Mouse (Mus musculus): ENCODE measurements at regions not wholly inside any gene's neighbourhood (a gene's known extent, or its start where the extent isn't known, plus 50 kb on each side); places are given as distances from the start of the nearest gene placed in this dataset.

DNA sequence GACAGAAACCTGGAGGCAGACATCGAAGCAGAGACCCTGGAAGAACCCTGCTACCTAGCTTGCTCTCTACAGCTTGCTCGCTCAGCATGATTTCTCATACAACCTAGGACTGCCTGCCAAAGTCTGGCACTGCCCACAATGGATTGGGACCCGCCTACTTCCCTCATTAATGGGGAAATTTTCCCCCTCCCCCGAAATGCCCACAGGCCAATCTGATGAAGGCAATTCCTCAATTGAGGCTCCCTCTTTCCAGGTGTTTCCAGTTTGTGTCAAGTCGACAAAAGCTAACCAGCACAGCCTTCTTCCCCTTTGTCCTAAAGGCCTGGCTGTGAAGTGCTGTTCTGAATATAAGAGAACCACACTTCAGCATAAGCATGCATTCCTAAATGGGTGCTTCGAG lies 143.1 kb downstream of the Sox9 start:
- Histone ChIP-seq H3K4me1 (ENCODE audit: control insufficient read depth in 1 of 2, insufficient read depth in 2 of 2) (0 out of 4 replicates have a peak, but pooled peaks cover 0 to 3% of the 10 kb centered on the region in 2 experiments), H3K36me3 (replicated peaks in 1 of 2; ENCODE audit: control insufficient read depth in 1 of 2, insufficient read depth in 1 of 2, low read length in 1 of 2) (no peaks in the 10 kb centered on the region), H3K4me2 (ENCODE audit: insufficient read depth, low read depth, poor library complexity, severe bottlenecking) (no peak overlapping the region), H3K4me3 (replicated peaks in 1 of 3; ENCODE audit: low read depth in 2 of 3, low read length in 2 of 3, poor library complexity in 1 of 3) (no peak overlapping the region), H3K79me2 (replicated peaks; ENCODE audit: control insufficient read depth, extremely low read depth, insufficient read depth, poor library complexity, severe bottlenecking) (no peaks in the 10 kb centered on the region), H3K27me3 (replicated peaks) (no peaks in the 10 kb centered on the region), H3K9me3 (replicated peaks; ENCODE audit: low read length) (peaks cover 2% of the 10 kb centered on the region), H3K27ac (ENCODE audit: insufficient read depth, low read depth) (no peak overlapping the region), H3K9ac (ENCODE audit: insufficient read depth, low read depth) (no peak overlapping the region)
- DNase-seq (ENCODE audit: extremely low read depth): no peak
- dilution Hi-C loops (cut with MboI; ENCODE audit: extremely low pct_ligation_motif_present, extremely low pct_unique_long_range_greater_than_20kb, low sequenced_read_pairs): no loop called here
- in situ Hi-C loops (cut with MboI; ENCODE audit: low pct_ligation_motif_present, low pct_unique_long_range_greater_than_20kb, low sequenced_read_pairs): no loop called here
- TF ChIP-seq POLR2A (IDR thresholded peaks at IDR 0.05; ENCODE audit: low read depth, low read length) (no peak), BHLHE40 (IDR thresholded peaks at IDR 0.05; ENCODE audit: low read depth, low read length) (no peak), USF2 (conservative IDR thresholded peaks at IDR 0.05; ENCODE audit: low read depth, low read length) (no peak), CHD2 (IDR thresholded peaks at IDR 0.05; ENCODE audit: low read length) (no peak), PAX5 (IDR thresholded peaks at IDR 0.05; ENCODE audit: low read length) (no peak), ELF1 (IDR thresholded peaks at IDR 0.05; ENCODE audit: low read depth, low read length) (no peak), USF1 (IDR thresholded peaks at IDR 0.05; ENCODE audit: low read depth, low read length) (no peak), HCFC1 (IDR thresholded peaks at IDR 0.05; ENCODE audit: low read depth, low read length) (no peak), NRF1 (IDR thresholded peaks at IDR 0.05; ENCODE audit: low read depth, low read length) (no peak), TCF12 (IDR thresholded peaks at IDR 0.05; ENCODE audit: low read depth, low read length) (no peak), MAX (IDR thresholded peaks at IDR 0.05; ENCODE audit: low read length) (no peak), ZKSCAN1 (IDR thresholded peaks at IDR 0.05; ENCODE audit: borderline replicate concordance, low read depth, low read length) (no peak), RAD21 (IDR thresholded peaks at IDR 0.05; ENCODE audit: low read depth, low read length) (no peak)

DNA sequence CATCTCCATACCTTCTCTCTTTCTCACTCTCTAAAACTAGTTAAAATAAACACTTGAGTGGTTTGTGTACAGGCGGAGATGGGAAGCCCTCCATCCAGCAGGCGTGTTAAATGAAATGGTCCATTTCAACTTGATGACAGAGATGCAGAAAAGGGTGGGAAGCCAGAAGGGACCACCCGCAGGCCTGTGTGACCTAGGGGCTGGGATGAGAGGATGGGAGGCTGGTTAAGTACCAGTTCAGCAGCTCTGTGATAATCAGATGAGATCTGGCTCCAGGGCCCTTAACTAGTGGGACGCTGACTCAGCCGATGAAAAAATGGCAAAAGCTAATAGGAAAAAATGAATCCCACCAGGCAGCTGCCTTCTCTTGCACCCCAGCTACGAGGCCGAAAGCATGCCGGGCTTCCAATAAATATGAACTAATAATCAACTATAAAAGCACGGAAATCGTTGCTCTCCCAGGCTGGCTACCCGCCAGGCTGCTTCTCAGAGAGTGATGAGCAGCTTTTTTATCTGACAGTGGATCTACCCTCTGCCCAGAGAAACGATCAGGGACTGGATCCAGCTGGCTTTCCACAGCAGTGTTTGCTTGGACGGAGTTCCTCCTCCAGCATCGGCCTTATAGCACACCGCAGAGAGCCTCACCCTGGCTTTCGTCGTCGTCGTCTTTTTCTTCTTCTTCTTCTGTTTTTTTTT lies 144.5 kb downstream of the Sox9 start:
- no peaks in the 10 kb centered on the region for H3K36me3 ChIP-seq (replicated peaks in 1 of 2; ENCODE audit: control insufficient read depth in 1 of 2, insufficient read depth in 1 of 2, low read length in 1 of 2)
- no peaks in the 10 kb centered on the region for H3K27me3 ChIP-seq (replicated peaks)
- H3K79me2 ChIP-seq (replicated peaks; ENCODE audit: control insufficient read depth, extremely low read depth, insufficient read depth, poor library complexity, severe bottlenecking): no peaks in the 10 kb centered on the region
- no peak overlapping the region for H3K4me3 ChIP-seq (replicated peaks in 1 of 3; ENCODE audit: low read depth in 2 of 3, low read length in 2 of 3, poor library complexity in 1 of 3)
- no peak overlapping the region for H3K27ac ChIP-seq (ENCODE audit: insufficient read depth, low read depth)
- peaks cover 2% of the 10 kb centered on the region for H3K9me3 ChIP-seq (replicated peaks; ENCODE audit: low read length)
- dilution Hi-C loops (cut with MboI; ENCODE audit: extremely low pct_ligation_motif_present, extremely low pct_unique_long_range_greater_than_20kb, low sequenced_read_pairs) (no loop called here), in situ Hi-C loops (cut with MboI; ENCODE audit: low pct_ligation_motif_present, low pct_unique_long_range_greater_than_20kb, low sequenced_read_pairs) (no loop called here)
- no peak overlapping the region for H3K4me2 ChIP-seq (ENCODE audit: insufficient read depth, low read depth, poor library complexity, severe bottlenecking)
- no peak for TF ChIP-seq TCF12 (IDR thresholded peaks at IDR 0.05; ENCODE audit: low read depth, low read length)
- no peak for TF ChIP-seq MAZ (IDR thresholded peaks at IDR 0.05; ENCODE audit: low read depth, low read length)
- TF ChIP-seq SIN3A (IDR thresholded peaks at IDR 0.05; ENCODE audit: low read length): no peak
- no peak for TF ChIP-seq ELF1 (IDR thresholded peaks at IDR 0.05; ENCODE audit: low read depth, low read length)
- no peak for TF ChIP-seq MXI1 (IDR thresholded peaks at IDR 0.05; ENCODE audit: low read depth, low read length)
- TF ChIP-seq MAX (IDR thresholded peaks at IDR 0.05; ENCODE audit: low read length): no peak
- no peak for TF ChIP-seq RAD21 (IDR thresholded peaks at IDR 0.05; ENCODE audit: low read depth, low read length)
- TF ChIP-seq E2F4 (IDR thresholded peaks at IDR 0.05; ENCODE audit: insufficient replicate concordance, low read depth, low read length): no peak
- no peak for DNase-seq (ENCODE audit: extremely low read depth)
- H3K4me1 ChIP-seq (ENCODE audit: control insufficient read depth in 1 of 2, insufficient read depth in 2 of 2): 0 out of 4 replicates have a peak, but pooled peaks cover 0 to 3% of the 10 kb centered on the region in 2 experiments
- no peak overlapping the region for H3K9ac ChIP-seq (ENCODE audit: insufficient read depth, low read depth)
